Mouse (Mus musculus): ENCODE data around the gene Olfr140. TPM values are rescaled to one million over a fixed set of nuclear protein-coding genes. Genes with fewer than 3 reads are reported as not detected.

Olfr140 gene
- not detected for total RNA-seq (2021)
- long read RNA-seq, experiment 1, result 0 reads
- long read RNA-seq, experiment 2, result 0 reads

- no peak for TF ChIP-seq CTCF (IDR thresholded peaks at IDR 0.05)
- intact Hi-C loops (cut with DNase I), result no loop called here
- no peak for DNase-seq (ENCODE audit: extremely low spot score in 1 of 2, low spot score in 2 of 2)
Observed at GRCm38 (mm10) chr2:90063494-90063893, at the start of gene Olfr140. Gene Olfr140 (minus strand): TSS chr2:90063594.

GRCm38 (mm10) chr2:90070065-90070464 is 6.7 kb upstream of the Olfr140 start:
- intact Hi-C loops (cut with DNase I), result no loop called here
- DNase-seq (ENCODE audit: extremely low spot score in 1 of 2, low spot score in 2 of 2), result no peak
- H3K4me3 ChIP-seq, result no peak overlapping the region
- no peak overlapping the region for H3K27ac ChIP-seq
- no peak for TF ChIP-seq CTCF (IDR thresholded peaks at IDR 0.05)

More at GRCm38 (mm10) chr2:90063494-90063893, at the start of gene Olfr140:
- Histone ChIP-seq H3K27ac (no peak within 1 kb of the TSS), H3K4me3 (no peak within 1 kb of the TSS)

- TF ChIP-seq CTCF (IDR thresholded peaks at IDR 0.05), result no peak
- H3K27ac ChIP-seq, result no peak within 1 kb of the TSS
- intact Hi-C loops (cut with DNase I), result no loop called here
Observed at GRCm38 (mm10) chr2:90035037-90035436, 28.4 kb downstream of the Olfr140 start, which contains the start of gene Olfr1265. Gene Olfr1265 (plus strand): TSS chr2:90035337.

GRCm38 (mm10) chr2:90025477-90025876 is 37.9 kb downstream of the Olfr140 start, which contains the start of gene Olfr1264:
Gene Olfr1264 (minus strand): TSS chr2:90025577.
- TF ChIP-seq CTCF (IDR thresholded peaks at IDR 0.05), result no peak
- intact Hi-C loops (cut with DNase I), result no loop called here

More at GRCm38 (mm10) chr2:90035037-90035436, 28.4 kb downstream of the Olfr140 start, which contains the start of gene Olfr1265:
- H3K4me3 ChIP-seq, result no peak within 1 kb of the TSS
- no peak for DNase-seq (ENCODE audit: extremely low spot score in 1 of 2, low spot score in 2 of 2)

GRCm38 (mm10) chr2:90011831-90012230 is 51.6 kb downstream of the Olfr140 start, which contains the start of gene Olfr1263:
Gene Olfr1263 (plus strand): TSS chr2:90012131.
- intact Hi-C loops (cut with DNase I), result no loop called here
- H3K4me3 ChIP-seq, result no peak within 1 kb of the TSS
- H3K27ac ChIP-seq, result no peak within 1 kb of the TSS
- no peak for TF ChIP-seq CTCF (IDR thresholded peaks at IDR 0.05)
- DNase-seq (ENCODE audit: extremely low spot score in 1 of 2, low spot score in 2 of 2), result no peak

More at GRCm38 (mm10) chr2:90025477-90025876, 37.9 kb downstream of the Olfr140 start, which contains the start of gene Olfr1264:
- Histone ChIP-seq H3K27ac (no peak within 1 kb of the TSS), H3K4me3 (no peak within 1 kb of the TSS)
- DNase-seq (ENCODE audit: extremely low spot score in 1 of 2, low spot score in 2 of 2), result no peak

- intact Hi-C loops (cut with DNase I), result no loop called here
- no peak for DNase-seq (ENCODE audit: extremely low spot score in 1 of 2, low spot score in 2 of 2)
- no peak for TF ChIP-seq CTCF (IDR thresholded peaks at IDR 0.05)
Observed at GRCm38 (mm10) chr2:89999845-90000244, 63.5 kb downstream of the Olfr140 start, which contains the start of gene Olfr1262. Gene Olfr1262 (plus strand): TSS chr2:90000145.

More at GRCm38 (mm10) chr2:89999845-90000244, 63.5 kb downstream of the Olfr140 start, which contains the start of gene Olfr1262:
- Histone ChIP-seq H3K4me3 (no peak within 1 kb of the TSS), H3K27ac (no peak within 1 kb of the TSS)

Other genes with a start within 250 kb of the Olfr140 start
- gene Olfr1256, start 222.0 kb downstream of the Olfr140 start, total RNA-seq (2021), result not detected
- gene Olfr48, start 215.4 kb downstream of the Olfr140 start, total RNA-seq (2021), result not detected
- gene Olfr1257, start 185.2 kb downstream of the Olfr140 start, total RNA-seq (2021), result not detected
- not detected for gene Olfr1258, start 136.3 kb downstream of the Olfr140 start, total RNA-seq (2021)
- gene Olfr1259, start 114.9 kb downstream of the Olfr140 start, total RNA-seq (2021), result not detected
- gene Olfr1260, start 89.3 kb downstream of the Olfr140 start, total RNA-seq (2021), result not detected
- gene Olfr1261, start 72.4 kb downstream of the Olfr140 start, total RNA-seq (2021), result not detected
- not detected for gene Olfr1262, start 63.4 kb downstream of the Olfr140 start, total RNA-seq (2021)
- not detected for gene Olfr1263, start 51.5 kb downstream of the Olfr140 start, total RNA-seq (2021)
- gene Olfr1264, start 38.0 kb downstream of the Olfr140 start, total RNA-seq (2021), result not detected
- gene Olfr1265, start 28.3 kb downstream of the Olfr140 start, total RNA-seq (2021), result not detected
- not detected for gene Olfr1269, start 57.8 kb upstream of the Olfr140 start, total RNA-seq (2021)
- gene Olfr32, start 78.7 kb upstream of the Olfr140 start, total RNA-seq (2021), result not detected
- gene Olfr1270, start 89.5 kb upstream of the Olfr140 start, total RNA-seq (2021), result not detected
- under 1 TPM; 0.14 TPM for gene Olfr1506, start 160.9 kb upstream of the Olfr140 start, total RNA-seq (2021)
- gene Olfr142, start 194.0 kb upstream of the Olfr140 start, total RNA-seq (2021), result not detected
- gene Olfr1271, start 207.4 kb upstream of the Olfr140 start, total RNA-seq (2021), result not detected
- not detected for gene Olfr1272, start 229.2 kb upstream of the Olfr140 start, total RNA-seq (2021)

Data from left cerebral cortex, adult 2 months (tissue).